Mouse (Mus musculus): ENCODE data around the gene Mcm6.

GRCm38 (mm10) chr1:128392382-128392781, 32.9 kb upstream of the Mcm6 start:
- TF ChIP-seq CTCF (IDR thresholded peaks at IDR 0.05; ENCODE audit: extremely low read depth, insufficient read depth, low read length) (no peak), POLR2A (IDR thresholded peaks at IDR 0.05; ENCODE audit: extremely low read depth, insufficient read depth, low read length) (no peak)

All from cortical plate, adult 2 months (tissue).